Mouse (Mus musculus) stomach, embryonic 16.5 days (tissue): Measurements from ENCODE around the gene Klhl5. TPM values are rescaled to one million over a fixed set of nuclear protein-coding genes. Genes with fewer than 3 reads are reported as not detected.
"Not testable (repeated sequence)": the region's sequence is repeated elsewhere in the genome, so short reads cannot be mapped to it uniquely, and the experiment has no call there.

Experiments
- ATAC-seq: fragments of 200-750 bp; cut with Nextera tagmentation; 2 replicates; pipeline ENCODE4 v1.8.0; 2017; ENCODE audit warnings: moderate number of reproducible peaks, moderate TSS enrichment; ENCODE audit not compliant: insufficient read depth, low FRiP score
- H3K27ac ChIP-seq: fragments of 300-500 bp; sonication (generic); 2 replicates; pipeline ENCODE4 v1.5.1; 2014; ENCODE audit warnings: low read length
- H3K27me3 ChIP-seq: fragments of 300-500 bp; sonication (generic); 2 replicates; pipeline ENCODE4 v1.6.1; 2014; ENCODE audit warnings: low read length, control low read depth, mixed read lengths; ENCODE audit not compliant: control insufficient read depth, insufficient read depth
- H3K36me3 ChIP-seq: fragments of 300-500 bp; sonication (generic); 2 replicates; pipeline ENCODE4 v1.6.1; 2014; ENCODE audit warnings: low read length; ENCODE audit not compliant: control insufficient read depth, insufficient read depth
- H3K4me1 ChIP-seq: fragments of 300-500 bp; sonication (generic); 2 replicates; pipeline ENCODE4 v1.6.1; 2014; ENCODE audit warnings: low read length, control low read depth, mixed read lengths; ENCODE audit not compliant: control insufficient read depth, insufficient read depth
- H3K4me2 ChIP-seq: fragments of 300-500 bp; sonication (generic); 2 replicates; pipeline ENCODE4 v1.6.1; 2014; ENCODE audit warnings: low read depth, low read length, mixed read lengths
- H3K4me3 ChIP-seq: fragments of 300-500 bp; sonication (generic); replicated peaks from 2 replicates; pipeline ENCODE4 v1.5.1; 2014; ENCODE audit warnings: mild to moderate bottlenecking, low read length
- H3K9ac ChIP-seq: fragments of 300-500 bp; sonication (generic); 2 replicates; pipeline ENCODE4 v1.6.1; 2014; ENCODE audit warnings: low read length
- H3K9me3 ChIP-seq: fragments of 300-500 bp; sonication (generic); replicated peaks from 2 replicates; pipeline ENCODE4 v1.6.1; 2016; ENCODE audit warnings: low read length, control low read depth; ENCODE audit not compliant: control insufficient read depth
- WGBS: fragments of 180-500 bp; shearing (Covaris S2); extraction: QIAGEN DNeasy Blood & Tissue Kit; methylation state at CpG from one replicate; pipeline ENCODE4 v1.1.7; 2014; 5-methylcytosine and 5-hydroxymethylcytosine counted together
- polyA plus RNA-seq: library from polyadenylated mRNA; unstranded; fragments of >200 nt; fragmentation: Nextera tagmentation; extraction: Ambion mirVana; gene quantifications from 2 replicates; pipeline ENCODE4 v1.2.1, GENCODE M21; 2015

Gene Klhl5
- polyA plus RNA-seq, 1 experiment from 2014 or later = 8.5 TPM

DNA sequence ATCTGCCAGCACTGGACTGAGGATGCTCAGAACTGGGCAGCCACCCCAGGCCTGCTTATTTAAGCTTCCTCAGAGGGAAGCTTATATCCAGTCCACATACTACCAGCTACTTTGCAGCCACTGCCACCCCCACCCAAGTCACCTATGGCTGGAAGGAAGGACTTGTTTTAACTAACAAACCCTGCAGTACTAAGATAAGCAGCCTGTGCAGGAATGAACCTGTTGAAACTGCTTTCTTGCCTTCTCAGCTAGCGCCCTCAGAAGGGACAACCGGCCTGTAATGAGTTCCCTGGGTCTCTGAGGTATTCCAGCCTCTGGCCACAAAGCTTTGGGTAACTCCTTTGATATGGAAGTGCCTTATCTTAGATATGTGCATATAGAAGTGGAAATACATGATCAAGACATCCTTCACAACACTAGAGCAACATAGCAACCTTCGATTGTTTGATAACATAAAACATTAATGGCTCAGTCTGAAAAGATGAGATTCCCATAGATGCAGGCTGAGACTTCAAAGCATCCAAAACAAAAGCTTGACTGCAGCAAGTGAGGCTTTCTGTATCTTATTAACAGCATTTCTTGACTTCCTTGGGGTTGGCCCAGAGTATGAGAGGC, 5.2 kb upstream of the Klhl5 start:
- H3K4me1 ChIP-seq = peaks cover 9% of the 10 kb centered on the region
- H3K36me3 ChIP-seq = no peaks in the 10 kb centered on the region
- no peak overlapping the region for H3K4me2 ChIP-seq
- no peak overlapping the region for H3K4me3 ChIP-seq
- no peaks in the 10 kb centered on the region for H3K27me3 ChIP-seq
- 65% methylated on average over 3 of the region's 3 CpGs for WGBS
- H3K9ac ChIP-seq = no peak overlapping the region
- ATAC-seq = no peak
- no peak overlapping the region for H3K27ac ChIP-seq
- no peaks in the 10 kb centered on the region for H3K9me3 ChIP-seq

- ATAC-seq = no peak
- WGBS = 55% methylated on average over 10 of the region's 10 CpGs
- no peaks in the 10 kb centered on the region for H3K27me3 ChIP-seq
These were observed 4.7 kb upstream of the Klhl5 start for GRCm38 (mm10) chr5:65102641-65103042.

DNA sequence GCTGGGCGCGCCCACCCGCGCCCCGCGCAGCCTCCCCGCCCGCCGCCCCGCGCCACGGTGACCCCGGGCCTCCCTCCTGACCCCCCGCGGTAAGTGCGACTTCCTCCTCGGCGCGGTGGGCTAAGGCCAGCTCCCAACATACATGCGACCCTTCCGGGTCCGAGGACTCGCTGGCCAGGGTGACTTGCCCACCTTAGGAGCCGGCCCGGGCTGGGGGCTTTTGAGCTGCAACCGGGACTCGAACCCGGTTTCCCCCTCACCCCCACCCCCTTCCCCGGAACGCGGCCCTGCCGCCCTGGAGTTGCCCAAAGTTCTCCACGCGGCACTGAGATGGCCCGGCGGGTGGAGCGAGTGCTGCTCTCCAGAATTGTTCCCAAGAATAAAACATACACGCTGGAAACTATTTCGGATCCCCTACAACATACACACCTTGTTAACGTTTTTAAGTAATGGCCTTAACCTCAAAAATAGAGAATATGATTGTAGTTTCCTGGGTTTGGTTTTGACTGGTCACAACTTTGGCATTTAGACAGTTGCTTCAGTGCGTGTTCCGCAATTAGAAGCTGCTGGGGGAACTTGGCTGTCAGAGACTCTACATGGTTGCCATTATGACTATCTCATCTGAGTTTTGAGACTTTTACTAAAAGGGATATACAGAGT, 564 bp downstream of the Klhl5 start:
- ATAC-seq = peak; percentile 11; the same call in 1 of the 2 replicates

More at GRCm38 (mm10) chr5:65102641-65103042, 4.7 kb upstream of the Klhl5 start:
- Histone ChIP-seq H3K27ac (no peak overlapping the region), H3K9ac (no peak overlapping the region), H3K36me3 (no peaks in the 10 kb centered on the region), H3K9me3 (no peaks in the 10 kb centered on the region), H3K4me3 (no peak overlapping the region), H3K4me1 (peaks cover 9% of the 10 kb centered on the region), H3K4me2 (no peak overlapping the region)

GRCm38 (mm10) chr5:65112225-65112624, 4.9 kb downstream of the Klhl5 start:
- not testable (repeated sequence) for ATAC-seq, H3K27me3 ChIP-seq, H3K4me1 ChIP-seq, H3K9me3 ChIP-seq, H3K36me3 ChIP-seq, H3K4me3 ChIP-seq, H3K27ac ChIP-seq, H3K4me2 ChIP-seq, H3K9ac ChIP-seq
- WGBS = 33% methylated on average over 3 of the region's 3 CpGs

More for the DNA sequence above, 564 bp downstream of the Klhl5 start:
- 3% methylated on average over 40 of the region's 42 CpGs for WGBS
- no peaks in the 10 kb centered on the region for H3K27me3 ChIP-seq
- peak overlapping the region; percentile 76 for H3K4me2 ChIP-seq
- no peaks in the 10 kb centered on the region for H3K36me3 ChIP-seq
- peaks cover 8% of the 10 kb centered on the region for H3K4me1 ChIP-seq
- peak overlapping the region; percentile 86 for H3K4me3 ChIP-seq
- H3K9ac ChIP-seq = peak overlapping the region; percentile 94
- no peaks in the 10 kb centered on the region for H3K9me3 ChIP-seq
- H3K27ac ChIP-seq = peak overlapping the region; percentile 82

GRCm38 (mm10) chr5:65113323-65113722, 6.0 kb downstream of the Klhl5 start:
- no peaks in the 10 kb centered on the region for H3K27me3 ChIP-seq
- no peak overlapping the region for H3K4me3 ChIP-seq
- H3K27ac ChIP-seq = no peak overlapping the region
- H3K9ac ChIP-seq = no peak overlapping the region
- ATAC-seq = no peak
- H3K9me3 ChIP-seq = no peaks in the 10 kb centered on the region
- WGBS = 76% methylated on average over 6 of the region's 6 CpGs
- peaks cover 4% of the 10 kb centered on the region for H3K4me1 ChIP-seq
- H3K36me3 ChIP-seq = peaks cover 9% of the 10 kb centered on the region
- no peak overlapping the region for H3K4me2 ChIP-seq

- Histone ChIP-seq H3K4me2 (no peak overlapping the region), H3K36me3 (peaks cover 9% of the 10 kb centered on the region), H3K27me3 (no peaks in the 10 kb centered on the region), H3K9ac (no peak overlapping the region), H3K9me3 (no peaks in the 10 kb centered on the region), H3K4me3 (no peak overlapping the region), H3K4me1 (peaks cover under 1% of the 10 kb centered on the region; the same call in 1 of the 2 replicates), H3K27ac (no peak overlapping the region)
- ATAC-seq = no peak
- WGBS = 95% methylated on average over 2 of the region's 2 CpGs
These were observed 9.4 kb downstream of the Klhl5 start for GRCm38 (mm10) chr5:65116789-65117188.

- 69% methylated on average over 1 of the region's 1 CpGs for WGBS
- ATAC-seq = no peak
- H3K4me3 ChIP-seq = no peak overlapping the region
These were observed 12.2 kb downstream of the Klhl5 start for GRCm38 (mm10) chr5:65119495-65119894.

DNA sequence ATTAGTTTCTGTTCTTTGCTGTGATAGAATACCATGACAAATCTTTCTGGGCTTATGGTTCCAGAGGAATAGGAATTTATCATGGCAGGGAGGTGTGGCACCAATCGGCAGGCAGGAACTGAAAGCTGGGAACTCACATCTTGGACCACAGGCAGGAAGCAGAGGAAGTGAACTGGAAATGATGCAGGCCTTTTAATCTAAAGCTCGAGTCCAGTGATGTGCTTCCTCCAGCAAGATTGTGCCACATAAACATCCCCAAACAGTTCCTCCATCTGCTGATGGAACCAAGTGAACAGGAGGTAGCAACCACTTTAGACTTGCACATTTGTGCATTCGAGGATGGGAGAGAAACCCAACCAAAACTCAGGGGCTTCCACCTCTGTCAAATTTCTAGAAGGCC, 12.6 kb downstream of the Klhl5 start:
- no peak overlapping the region for H3K9ac ChIP-seq
- no peak for ATAC-seq
- peaks cover 9% of the 10 kb centered on the region for H3K36me3 ChIP-seq
- H3K4me3 ChIP-seq = no peak overlapping the region
- no peak overlapping the region for H3K4me2 ChIP-seq
- H3K27me3 ChIP-seq = no peaks in the 10 kb centered on the region
- H3K9me3 ChIP-seq = no peaks in the 10 kb centered on the region
- no peaks in the 10 kb centered on the region for H3K4me1 ChIP-seq
- whole genome bisulfite sequencing = 64% methylated on average over 3 of the region's 3 CpGs
- H3K27ac ChIP-seq = no peak overlapping the region

More at GRCm38 (mm10) chr5:65119495-65119894, 12.2 kb downstream of the Klhl5 start:
- no peaks in the 10 kb centered on the region for H3K4me1 ChIP-seq
- H3K27me3 ChIP-seq = no peaks in the 10 kb centered on the region
- no peak overlapping the region for H3K27ac ChIP-seq
- H3K4me2 ChIP-seq = no peak overlapping the region
- H3K36me3 ChIP-seq = peaks cover 9% of the 10 kb centered on the region
- no peak overlapping the region for H3K9ac ChIP-seq
- H3K9me3 ChIP-seq = no peaks in the 10 kb centered on the region

- no peaks in the 10 kb centered on the region for H3K4me1 ChIP-seq
- no peak overlapping the region for H3K4me2 ChIP-seq
- ATAC-seq = no peak
- no peaks in the 10 kb centered on the region for H3K9me3 ChIP-seq
- H3K36me3 ChIP-seq = no peaks in the 10 kb centered on the region
- 79% methylated on average over 3 of the region's 3 CpGs for WGBS
- no peak overlapping the region; the same call in 1 of the 2 replicates for H3K27ac ChIP-seq
- no peak overlapping the region for H3K9ac ChIP-seq
- no peak overlapping the region for H3K4me3 ChIP-seq
- H3K27me3 ChIP-seq = no peaks in the 10 kb centered on the region
These were observed 15.3 kb downstream of the Klhl5 start for GRCm38 (mm10) chr5:65122616-65123015.
